Mouse (Mus musculus) stomach, embryonic 16.5 days (tissue): ENCODE data around the gene Fut9. TPM values are rescaled to one million over a fixed set of nuclear protein-coding genes. Genes with fewer than 3 reads are reported as not detected.

Source experiments
- ATAC-seq: fragments of 200-750 bp; cut with Nextera tagmentation; 2 replicates; pipeline ENCODE4 v1.8.0; 2017; ENCODE audit warnings: moderate number of reproducible peaks, moderate TSS enrichment; ENCODE audit not compliant: insufficient read depth, low FRiP score
- H3K27ac ChIP-seq: fragments of 300-500 bp; sonication (generic); 2 replicates; pipeline ENCODE4 v1.5.1; 2014; ENCODE audit warnings: low read length
- H3K27me3 ChIP-seq: fragments of 300-500 bp; sonication (generic); 2 replicates; pipeline ENCODE4 v1.6.1; 2014; ENCODE audit warnings: low read length, control low read depth, mixed read lengths; ENCODE audit not compliant: control insufficient read depth, insufficient read depth
- H3K36me3 ChIP-seq: fragments of 300-500 bp; sonication (generic); 2 replicates; pipeline ENCODE4 v1.6.1; 2014; ENCODE audit warnings: low read length; ENCODE audit not compliant: control insufficient read depth, insufficient read depth
- H3K4me1 ChIP-seq: fragments of 300-500 bp; sonication (generic); 2 replicates; pipeline ENCODE4 v1.6.1; 2014; ENCODE audit warnings: low read length, control low read depth, mixed read lengths; ENCODE audit not compliant: control insufficient read depth, insufficient read depth
- H3K4me2 ChIP-seq: fragments of 300-500 bp; sonication (generic); 2 replicates; pipeline ENCODE4 v1.6.1; 2014; ENCODE audit warnings: low read depth, low read length, mixed read lengths
- H3K4me3 ChIP-seq: fragments of 300-500 bp; sonication (generic); replicated peaks from 2 replicates; pipeline ENCODE4 v1.5.1; 2014; ENCODE audit warnings: mild to moderate bottlenecking, low read length
- H3K9ac ChIP-seq: fragments of 300-500 bp; sonication (generic); 2 replicates; pipeline ENCODE4 v1.6.1; 2014; ENCODE audit warnings: low read length
- H3K9me3 ChIP-seq: fragments of 300-500 bp; sonication (generic); replicated peaks from 2 replicates; pipeline ENCODE4 v1.6.1; 2016; ENCODE audit warnings: low read length, control low read depth; ENCODE audit not compliant: control insufficient read depth
- WGBS: fragments of 180-500 bp; shearing (Covaris S2); extraction: QIAGEN DNeasy Blood & Tissue Kit; methylation state at CpG from one replicate; pipeline ENCODE4 v1.1.7; 2014; 5-methylcytosine and 5-hydroxymethylcytosine counted together
- polyA plus RNA-seq: library from polyadenylated mRNA; unstranded; fragments of >200 nt; fragmentation: Nextera tagmentation; extraction: Ambion mirVana; gene quantifications from 2 replicates; pipeline ENCODE4 v1.2.1, GENCODE M21; 2015

Fut9 gene
- polyA plus RNA-seq, 1 experiment from 2014 or later: 2.0 TPM

DNA sequence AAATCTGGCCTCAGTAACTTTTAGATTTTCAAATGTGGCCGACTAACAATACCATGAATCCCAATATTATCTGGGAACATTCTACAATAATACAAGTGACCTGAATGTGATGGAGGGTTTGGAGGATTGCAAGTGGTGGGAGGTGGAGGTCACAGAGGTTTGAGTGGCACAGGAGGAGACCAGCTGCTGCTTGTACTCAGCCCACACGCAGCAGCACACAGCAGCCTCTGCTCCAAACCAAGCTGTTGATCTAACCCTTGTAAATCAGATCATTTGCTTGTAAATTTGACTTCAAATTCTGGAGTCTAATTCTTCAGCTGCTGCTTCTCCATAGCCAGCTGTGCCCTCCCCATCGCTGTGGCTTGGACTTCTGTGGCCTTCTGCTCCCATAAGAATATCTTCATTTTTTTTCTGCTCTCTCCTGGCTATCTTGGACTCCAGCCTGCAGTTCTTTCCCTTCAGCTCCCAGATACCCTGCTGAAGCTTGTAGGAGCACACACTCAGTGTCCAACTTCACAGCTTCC is 138.8 kb downstream of the Fut9 start:
- Histone ChIP-seq H3K27me3 (no peaks in the 10 kb centered on the region), H3K4me2 (no peak overlapping the region), H3K9ac (no peak overlapping the region), H3K9me3 (no peaks in the 10 kb centered on the region), H3K36me3 (no peaks in the 10 kb centered on the region), H3K4me3 (no peak overlapping the region), H3K27ac (no peak overlapping the region), H3K4me1 (no peaks in the 10 kb centered on the region)
- ATAC-seq: no peak
- WGBS: 70% methylated on average over 3 of the region's 3 CpGs

DNA sequence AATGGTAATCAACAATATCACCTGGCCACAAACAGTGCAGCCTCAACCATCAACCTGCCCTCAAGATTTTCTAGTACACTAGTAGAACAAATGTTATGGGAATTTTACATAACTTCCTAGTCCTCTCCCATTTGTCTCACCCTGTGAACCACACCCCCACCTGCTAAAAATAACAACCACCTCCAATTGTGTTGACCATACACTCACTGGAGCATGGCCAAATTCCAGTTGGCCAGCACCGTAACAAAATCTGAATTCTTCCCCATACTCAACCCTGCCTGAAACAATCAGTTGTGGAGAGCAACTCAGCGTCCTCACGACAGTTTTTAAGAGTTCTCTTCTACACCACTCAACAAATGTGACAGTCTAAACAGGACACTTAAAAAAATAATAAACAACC is 141.3 kb downstream of the Fut9 start:
- H3K9me3 ChIP-seq: no peaks in the 10 kb centered on the region
- no peaks in the 10 kb centered on the region for H3K27me3 ChIP-seq
- no peak for ATAC-seq
- H3K4me3 ChIP-seq: no peak overlapping the region
- no peak overlapping the region for H3K4me2 ChIP-seq
- WGBS: 69% methylated on average over 3 of the region's 3 CpGs
- H3K27ac ChIP-seq: no peak overlapping the region
- H3K4me1 ChIP-seq: no peaks in the 10 kb centered on the region
- no peak overlapping the region for H3K9ac ChIP-seq
- H3K36me3 ChIP-seq: no peaks in the 10 kb centered on the region

DNA sequence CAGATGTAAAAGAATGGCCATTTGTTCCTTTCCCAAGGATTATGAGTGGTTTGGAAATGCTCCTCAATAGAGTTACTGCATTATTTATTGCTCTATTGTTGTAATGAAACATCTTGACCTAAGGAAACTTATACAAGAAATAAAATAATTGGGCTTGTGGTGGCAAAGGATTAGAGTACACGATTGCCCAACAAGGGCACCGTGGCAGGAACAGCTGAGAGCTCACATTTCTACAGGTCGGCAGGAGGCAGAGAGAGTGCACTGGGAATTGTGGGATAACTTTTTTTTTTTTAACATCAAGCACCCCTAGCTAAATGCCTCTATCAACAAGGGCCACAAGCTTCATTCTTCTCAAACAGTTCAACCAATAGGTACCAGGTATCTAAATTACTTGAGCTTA is 148.1 kb downstream of the Fut9 start:
- H3K9ac ChIP-seq: no peak overlapping the region
- H3K4me2 ChIP-seq: no peak overlapping the region
- H3K27ac ChIP-seq: no peak overlapping the region
- H3K4me1 ChIP-seq: no peaks in the 10 kb centered on the region
- no peak for ATAC-seq
- H3K9me3 ChIP-seq: no peaks in the 10 kb centered on the region
- no peaks in the 10 kb centered on the region for H3K27me3 ChIP-seq
- no peaks in the 10 kb centered on the region for H3K36me3 ChIP-seq
- WGBS: 84% methylated on average over 3 of the region's 3 CpGs
- no peak overlapping the region for H3K4me3 ChIP-seq

DNA sequence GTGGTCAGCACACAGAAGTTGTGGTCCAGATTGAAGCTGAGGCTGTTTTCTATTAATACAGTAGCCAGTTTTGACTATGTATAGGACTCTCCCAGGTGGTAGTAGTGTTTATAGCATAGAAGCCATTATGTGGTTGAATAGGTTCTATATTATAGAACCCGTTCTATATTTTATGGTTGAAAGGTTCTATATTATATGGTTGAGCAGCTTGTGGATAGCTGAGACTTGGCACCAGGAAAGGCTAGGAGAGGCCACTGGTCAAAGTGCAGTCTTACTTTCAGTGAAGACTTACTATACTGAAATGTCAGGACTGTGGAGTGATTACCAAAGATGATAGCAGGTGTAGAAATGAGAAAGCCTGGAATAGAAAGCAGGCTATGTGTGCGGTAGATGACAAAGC is 151.9 kb downstream of the Fut9 start:
- no peak for ATAC-seq
- Histone ChIP-seq H3K27ac (no peak overlapping the region), H3K27me3 (no peaks in the 10 kb centered on the region), H3K4me2 (no peak overlapping the region), H3K9me3 (no peaks in the 10 kb centered on the region), H3K9ac (no peak overlapping the region), H3K4me3 (no peak overlapping the region), H3K4me1 (no peaks in the 10 kb centered on the region), H3K36me3 (no peaks in the 10 kb centered on the region)
- 90% methylated on average over 2 of the region's 2 CpGs for WGBS

DNA sequence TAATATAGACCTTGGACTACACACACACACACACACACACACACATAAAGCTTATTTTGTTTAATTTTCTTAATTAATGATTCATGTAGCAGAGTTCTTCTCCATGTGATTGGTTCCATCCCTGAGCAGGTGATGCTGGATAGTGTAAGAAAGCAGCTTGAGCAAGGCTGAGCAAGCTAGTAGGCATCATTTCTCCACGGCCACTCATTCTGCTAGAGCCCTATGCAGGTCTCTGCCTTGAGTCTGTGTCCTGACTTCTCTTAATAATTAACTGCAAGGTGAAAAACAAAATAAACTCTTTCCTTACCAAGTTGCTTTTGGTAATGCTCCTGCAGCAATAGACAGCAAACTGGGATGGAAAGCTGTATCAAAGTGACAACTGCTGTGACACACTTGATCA is 152.5 kb downstream of the Fut9 start:
- Histone ChIP-seq H3K9me3 (no peaks in the 10 kb centered on the region), H3K4me3 (no peak overlapping the region), H3K27ac (no peak overlapping the region), H3K9ac (no peak overlapping the region), H3K36me3 (no peaks in the 10 kb centered on the region), H3K4me2 (no peak overlapping the region), H3K27me3 (no peaks in the 10 kb centered on the region), H3K4me1 (no peaks in the 10 kb centered on the region)
- ATAC-seq: no peak
- 59% methylated on average over 1 of the region's 1 CpGs for WGBS

DNA sequence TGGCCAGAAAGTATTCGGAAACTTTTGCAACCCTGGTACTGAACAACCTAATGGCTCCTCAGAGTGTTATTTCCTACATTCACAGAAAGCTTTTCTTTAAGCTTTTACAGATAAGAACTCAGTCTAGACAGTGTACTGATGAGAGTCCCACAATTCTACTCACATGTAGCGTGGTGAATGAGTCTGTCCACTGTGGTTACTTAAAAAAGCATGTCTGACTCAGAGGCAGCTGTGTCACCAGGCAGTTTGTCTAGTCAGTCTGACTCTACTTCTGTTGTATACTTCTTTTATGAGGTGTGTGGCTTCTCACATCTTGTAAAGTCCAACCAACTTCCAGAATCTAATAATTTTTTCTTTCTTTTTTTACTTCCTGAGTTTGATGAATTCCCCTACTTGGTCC is 154.5 kb downstream of the Fut9 start:
- no peak for ATAC-seq
- Histone ChIP-seq H3K4me1 (no peaks in the 10 kb centered on the region), H3K4me3 (no peak overlapping the region), H3K4me2 (no peak overlapping the region), H3K27me3 (no peaks in the 10 kb centered on the region), H3K9me3 (no peaks in the 10 kb centered on the region), H3K36me3 (no peaks in the 10 kb centered on the region), H3K9ac (no peak overlapping the region), H3K27ac (no peak overlapping the region)
- 90% methylated on average over 2 of the region's 2 CpGs for WGBS

DNA sequence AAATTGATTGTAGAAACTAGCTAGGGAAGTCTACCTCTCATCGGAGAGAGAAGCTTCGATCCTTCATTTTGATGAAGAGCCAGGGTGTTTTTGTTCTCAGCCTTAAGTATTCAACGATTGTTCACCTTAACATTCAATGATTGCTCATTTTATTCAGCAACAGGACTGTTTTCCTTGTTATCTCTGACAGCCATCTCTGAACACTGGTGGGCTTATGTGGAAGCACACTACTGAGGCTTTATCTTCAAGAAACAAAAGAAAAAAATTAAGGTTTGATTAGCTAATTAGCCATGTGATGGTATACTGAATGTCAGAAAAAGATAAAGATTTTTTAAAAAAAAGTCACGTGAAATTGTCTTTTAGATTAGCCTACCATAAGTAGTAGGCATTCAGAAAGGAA is 158.1 kb downstream of the Fut9 start:
- no peaks in the 10 kb centered on the region for H3K36me3 ChIP-seq
- no peak overlapping the region for H3K9ac ChIP-seq
- H3K4me2 ChIP-seq: no peak overlapping the region
- no peaks in the 10 kb centered on the region for H3K4me1 ChIP-seq
- ATAC-seq: no peak
- no peaks in the 10 kb centered on the region for H3K9me3 ChIP-seq
- H3K27me3 ChIP-seq: no peaks in the 10 kb centered on the region
- no peak overlapping the region for H3K27ac ChIP-seq
- WGBS: 76% methylated on average over 4 of the region's 4 CpGs
- no peak overlapping the region for H3K4me3 ChIP-seq

DNA sequence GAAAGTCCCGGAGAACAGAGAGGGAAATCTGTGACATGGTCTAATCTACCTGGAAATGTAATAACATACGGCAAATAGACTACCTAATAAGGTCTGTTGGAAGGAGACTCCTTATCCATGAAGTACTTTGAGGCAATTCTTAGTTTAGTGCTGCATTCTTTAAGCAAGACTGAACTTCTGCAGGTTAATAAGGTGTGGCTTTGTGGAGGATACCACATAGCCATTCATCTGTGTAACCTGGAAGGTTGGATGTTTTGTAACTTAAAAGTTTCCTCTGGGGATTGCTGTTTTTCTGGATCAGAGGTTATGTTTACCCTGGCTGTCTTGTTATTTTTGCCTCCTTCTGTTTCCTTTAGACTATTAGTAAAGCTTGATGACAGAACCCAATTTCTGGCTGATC is 166.8 kb downstream of the Fut9 start:
- no peak overlapping the region for H3K27ac ChIP-seq
- no peaks in the 10 kb centered on the region for H3K27me3 ChIP-seq
- H3K9me3 ChIP-seq: no peaks in the 10 kb centered on the region
- no peak overlapping the region for H3K9ac ChIP-seq
- 85% methylated on average over 2 of the region's 2 CpGs for WGBS
- H3K4me3 ChIP-seq: no peak overlapping the region
- H3K4me2 ChIP-seq: no peak overlapping the region
- no peak for ATAC-seq
- no peaks in the 10 kb centered on the region for H3K36me3 ChIP-seq
- H3K4me1 ChIP-seq: no peaks in the 10 kb centered on the region

DNA sequence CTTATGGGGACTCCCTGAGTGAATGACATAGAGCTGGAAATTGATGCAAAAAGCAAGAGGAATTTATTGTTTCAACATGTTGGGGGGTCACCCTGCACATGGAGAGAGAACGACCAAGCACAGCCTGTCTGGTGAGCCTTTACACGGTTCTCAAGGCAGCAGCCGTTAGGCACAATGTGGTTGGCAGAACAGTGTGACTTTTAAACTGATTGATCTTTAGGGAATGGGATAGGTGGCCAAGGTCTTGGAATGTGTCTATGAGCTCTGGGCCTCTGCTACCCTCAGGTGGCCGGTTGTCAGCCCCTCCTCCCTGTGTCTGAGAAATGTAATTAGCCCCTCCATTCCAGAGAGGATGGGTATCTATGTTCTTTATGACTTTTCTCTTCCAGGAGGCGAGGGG is 171.9 kb downstream of the Fut9 start:
- Histone ChIP-seq H3K9me3 (no peaks in the 10 kb centered on the region), H3K4me2 (no peak overlapping the region), H3K36me3 (no peaks in the 10 kb centered on the region), H3K27ac (no peak overlapping the region), H3K27me3 (no peaks in the 10 kb centered on the region), H3K4me3 (no peak overlapping the region), H3K9ac (no peak overlapping the region), H3K4me1 (no peaks in the 10 kb centered on the region)
- WGBS: 64% methylated on average over 5 of the region's 5 CpGs
- no peak for ATAC-seq

DNA sequence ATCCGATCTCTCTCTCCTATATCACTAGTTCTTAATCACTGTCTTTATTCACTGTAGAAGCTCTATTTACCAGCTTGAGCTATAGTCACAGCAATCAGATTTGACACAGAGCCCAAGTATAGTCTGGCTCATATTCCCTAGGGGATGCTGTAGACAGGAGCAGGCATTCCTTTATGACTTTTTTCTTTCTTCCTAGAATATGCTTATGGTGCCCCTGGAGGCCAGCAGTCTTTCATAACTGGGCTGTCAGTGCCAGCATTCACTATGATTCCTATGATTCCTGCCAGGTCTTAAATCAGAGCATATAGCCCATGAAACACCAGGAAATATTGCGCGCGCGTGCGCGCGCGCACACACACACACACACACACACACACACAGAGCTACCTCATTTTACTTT is 172.6 kb downstream of the Fut9 start:
- H3K9ac ChIP-seq: no peak overlapping the region
- no peak overlapping the region for H3K4me3 ChIP-seq
- no peak overlapping the region for H3K27ac ChIP-seq
- H3K27me3 ChIP-seq: no peaks in the 10 kb centered on the region
- H3K9me3 ChIP-seq: no peaks in the 10 kb centered on the region
- no peak overlapping the region for H3K4me2 ChIP-seq
- no peaks in the 10 kb centered on the region for H3K4me1 ChIP-seq
- H3K36me3 ChIP-seq: no peaks in the 10 kb centered on the region
- no peak for ATAC-seq
- 95% methylated on average over 9 of the region's 9 CpGs for WGBS
